Mouse (Mus musculus): ENCODE results near the gene Phactr3. TPM values are rescaled to one million over a fixed set of nuclear protein-coding genes. Genes with fewer than 3 reads are reported as not detected.

The Phactr3 gene
- polyA plus RNA-seq, 1 experiment from 2014 or later = 6.6 TPM

DNA sequence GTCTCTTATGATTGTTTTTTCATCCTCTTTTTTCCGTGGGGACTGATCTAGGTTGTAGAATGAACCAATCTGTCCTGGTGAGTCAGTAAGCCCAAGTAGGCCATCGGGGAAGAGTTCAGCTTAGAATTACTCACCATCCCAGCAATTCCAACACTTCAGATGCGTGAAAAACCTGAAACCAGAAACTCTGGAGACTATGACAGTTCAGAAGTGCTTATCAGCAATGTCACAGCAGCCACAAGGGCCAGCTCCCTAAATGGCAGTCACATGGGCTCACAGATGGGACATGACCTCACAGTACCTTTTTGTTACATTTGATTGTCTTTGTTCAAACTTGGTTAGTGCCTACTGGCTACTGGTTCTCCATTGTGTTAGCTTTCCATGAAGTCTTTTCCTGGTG is 124.2 kb downstream of the Phactr3 start:
- H3K4me2 ChIP-seq (ENCODE audit: low read depth, low read length) = no peak overlapping the region
- no peaks in the 10 kb centered on the region for H3K9me3 ChIP-seq (replicated peaks; ENCODE audit: control insufficient read depth, low read length)
- no peak overlapping the region for H3K27ac ChIP-seq (ENCODE audit: low read length)
- no peak overlapping the region for H3K9ac ChIP-seq (ENCODE audit: low read length)
- no peaks in the 10 kb centered on the region for H3K27me3 ChIP-seq (ENCODE audit: control insufficient read depth, insufficient read depth, low read length)
- 43% methylated on average over 3 of the region's 3 CpGs for WGBS
- no peak overlapping the region for H3K4me3 ChIP-seq (ENCODE audit: low read length)
- ATAC-seq (replicated peaks; ENCODE audit: extremely low read depth, insufficient read depth, low FRiP score) = no peak
- H3K36me3 ChIP-seq (ENCODE audit: control insufficient read depth, insufficient read depth) = no peaks in the 10 kb centered on the region
- no peaks in the 10 kb centered on the region for H3K4me1 ChIP-seq (ENCODE audit: control insufficient read depth, insufficient read depth, low read length)

DNA sequence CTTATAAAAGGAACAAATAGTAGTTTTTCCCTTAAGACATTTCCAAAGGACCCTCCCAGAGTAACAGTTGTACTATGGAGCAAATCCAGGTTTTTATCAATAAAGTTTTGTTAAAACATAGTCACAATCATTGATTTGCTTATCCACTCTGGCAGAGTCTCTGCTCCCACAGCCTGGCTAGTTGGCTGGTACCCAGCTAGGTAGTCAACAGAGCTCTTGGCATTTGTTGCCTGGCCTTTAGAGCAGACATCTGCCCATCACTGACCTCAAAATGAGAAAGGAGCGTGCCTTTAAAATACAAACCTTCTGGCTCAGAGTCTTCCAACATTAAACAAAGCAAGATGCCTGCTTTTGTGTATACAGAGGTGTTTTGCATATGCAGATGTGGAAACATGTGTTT is 126.1 kb downstream of the Phactr3 start:
- no peak overlapping the region for H3K27ac ChIP-seq (ENCODE audit: low read length)
- H3K27me3 ChIP-seq (ENCODE audit: control insufficient read depth, insufficient read depth, low read length) = no peaks in the 10 kb centered on the region
- no peaks in the 10 kb centered on the region for H3K4me1 ChIP-seq (ENCODE audit: control insufficient read depth, insufficient read depth, low read length)
- no peak overlapping the region for H3K9ac ChIP-seq (ENCODE audit: low read length)
- no peak for ATAC-seq (replicated peaks; ENCODE audit: extremely low read depth, insufficient read depth, low FRiP score)
- no peak overlapping the region for H3K4me2 ChIP-seq (ENCODE audit: low read depth, low read length)
- no peaks in the 10 kb centered on the region for H3K9me3 ChIP-seq (replicated peaks; ENCODE audit: control insufficient read depth, low read length)
- WGBS = 80% methylated on average over 1 of the region's 1 CpGs
- no peaks in the 10 kb centered on the region for H3K36me3 ChIP-seq (ENCODE audit: control insufficient read depth, insufficient read depth)
- no peak overlapping the region for H3K4me3 ChIP-seq (ENCODE audit: low read length)

DNA sequence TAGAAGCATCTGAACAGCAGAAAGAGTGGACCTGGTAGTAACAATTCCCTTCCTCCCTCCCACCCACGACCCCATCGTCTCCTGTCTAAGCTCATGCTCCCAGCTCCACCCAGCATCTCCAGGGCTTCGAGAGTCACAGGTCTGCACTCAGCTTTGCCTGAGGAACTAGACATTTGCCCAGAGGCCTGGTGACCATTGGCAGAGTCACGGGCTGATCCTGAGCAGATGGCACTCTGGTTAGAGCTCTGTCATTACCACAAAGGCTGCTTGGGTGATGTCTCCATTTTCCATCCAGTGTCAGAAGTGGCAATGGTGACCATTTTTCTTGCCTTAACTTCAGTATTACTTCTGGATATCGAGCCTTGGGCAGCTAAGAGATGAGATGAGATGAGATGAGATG is 127.1 kb downstream of the Phactr3 start:
- Histone ChIP-seq H3K9ac (ENCODE audit: low read length) (no peak overlapping the region), H3K36me3 (ENCODE audit: control insufficient read depth, insufficient read depth) (no peaks in the 10 kb centered on the region), H3K4me3 (ENCODE audit: low read length) (no peak overlapping the region), H3K27ac (ENCODE audit: low read length) (no peak overlapping the region), H3K4me1 (ENCODE audit: control insufficient read depth, insufficient read depth, low read length) (no peaks in the 10 kb centered on the region), H3K27me3 (ENCODE audit: control insufficient read depth, insufficient read depth, low read length) (no peaks in the 10 kb centered on the region), H3K4me2 (ENCODE audit: low read depth, low read length) (no peak overlapping the region), H3K9me3 (replicated peaks; ENCODE audit: control insufficient read depth, low read length) (no peaks in the 10 kb centered on the region)
- no peak for ATAC-seq (replicated peaks; ENCODE audit: extremely low read depth, insufficient read depth, low FRiP score)
- WGBS = 75% methylated on average over 5 of the region's 5 CpGs

DNA sequence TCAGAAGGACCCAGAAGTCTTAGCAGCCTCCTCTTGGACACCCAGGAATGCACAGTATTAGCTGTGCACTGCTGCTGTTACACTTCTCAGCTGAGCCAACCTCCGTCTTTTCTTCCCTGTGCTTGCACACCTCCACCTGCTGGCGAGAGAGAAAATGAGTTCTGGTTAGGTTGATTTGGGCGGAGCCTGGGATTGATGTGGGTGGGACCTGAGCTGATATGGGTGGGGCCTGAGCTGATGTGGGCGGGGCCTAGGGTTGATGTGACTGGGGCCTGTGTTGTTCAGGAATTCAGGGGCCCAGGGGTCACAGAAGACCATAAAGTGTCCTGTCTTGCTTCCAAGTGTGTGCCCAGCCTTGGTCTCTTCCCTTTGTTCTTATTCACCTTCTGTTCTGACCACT is 128.0 kb downstream of the Phactr3 start:
- Histone ChIP-seq H3K27ac (ENCODE audit: low read length) (no peak overlapping the region), H3K4me3 (ENCODE audit: low read length) (no peak overlapping the region), H3K9me3 (replicated peaks; ENCODE audit: control insufficient read depth, low read length) (no peaks in the 10 kb centered on the region), H3K9ac (ENCODE audit: low read length) (no peak overlapping the region), H3K36me3 (ENCODE audit: control insufficient read depth, insufficient read depth) (no peaks in the 10 kb centered on the region), H3K4me1 (ENCODE audit: control insufficient read depth, insufficient read depth, low read length) (no peaks in the 10 kb centered on the region), H3K4me2 (ENCODE audit: low read depth, low read length) (no peak overlapping the region), H3K27me3 (ENCODE audit: control insufficient read depth, insufficient read depth, low read length) (no peaks in the 10 kb centered on the region)
- WGBS = 54% methylated on average over 4 of the region's 4 CpGs
- ATAC-seq (replicated peaks; ENCODE audit: extremely low read depth, insufficient read depth, low FRiP score) = no peak

DNA sequence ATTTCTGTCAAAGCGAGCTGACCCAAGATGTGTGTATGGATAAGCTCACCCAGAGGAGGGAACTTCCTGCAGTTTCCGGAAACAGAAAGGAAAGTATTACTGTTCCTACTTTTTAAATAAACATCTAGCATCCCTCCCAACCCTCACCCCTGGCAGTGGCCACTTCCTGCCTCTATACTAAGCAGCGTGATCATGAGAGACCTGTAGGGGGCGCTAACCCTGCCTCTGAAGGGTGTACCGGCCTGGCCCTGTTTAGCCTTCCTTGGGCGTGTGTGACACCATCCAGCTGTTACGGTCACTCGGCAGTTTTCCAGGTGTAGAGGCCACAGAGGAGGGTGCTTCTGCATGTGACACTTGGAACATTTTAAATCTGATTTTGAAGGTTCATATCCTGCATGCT is 128.5 kb downstream of the Phactr3 start:
- Histone ChIP-seq H3K27me3 (ENCODE audit: control insufficient read depth, insufficient read depth, low read length) (no peaks in the 10 kb centered on the region), H3K9me3 (replicated peaks; ENCODE audit: control insufficient read depth, low read length) (no peaks in the 10 kb centered on the region), H3K27ac (ENCODE audit: low read length) (no peak overlapping the region), H3K9ac (ENCODE audit: low read length) (no peak overlapping the region), H3K4me1 (ENCODE audit: control insufficient read depth, insufficient read depth, low read length) (no peaks in the 10 kb centered on the region), H3K4me3 (ENCODE audit: low read length) (no peak overlapping the region), H3K36me3 (ENCODE audit: control insufficient read depth, insufficient read depth) (no peaks in the 10 kb centered on the region), H3K4me2 (ENCODE audit: low read depth, low read length) (no peak overlapping the region)
- no peak for ATAC-seq (replicated peaks; ENCODE audit: extremely low read depth, insufficient read depth, low FRiP score)
- WGBS = 52% methylated on average over 8 of the region's 8 CpGs

DNA sequence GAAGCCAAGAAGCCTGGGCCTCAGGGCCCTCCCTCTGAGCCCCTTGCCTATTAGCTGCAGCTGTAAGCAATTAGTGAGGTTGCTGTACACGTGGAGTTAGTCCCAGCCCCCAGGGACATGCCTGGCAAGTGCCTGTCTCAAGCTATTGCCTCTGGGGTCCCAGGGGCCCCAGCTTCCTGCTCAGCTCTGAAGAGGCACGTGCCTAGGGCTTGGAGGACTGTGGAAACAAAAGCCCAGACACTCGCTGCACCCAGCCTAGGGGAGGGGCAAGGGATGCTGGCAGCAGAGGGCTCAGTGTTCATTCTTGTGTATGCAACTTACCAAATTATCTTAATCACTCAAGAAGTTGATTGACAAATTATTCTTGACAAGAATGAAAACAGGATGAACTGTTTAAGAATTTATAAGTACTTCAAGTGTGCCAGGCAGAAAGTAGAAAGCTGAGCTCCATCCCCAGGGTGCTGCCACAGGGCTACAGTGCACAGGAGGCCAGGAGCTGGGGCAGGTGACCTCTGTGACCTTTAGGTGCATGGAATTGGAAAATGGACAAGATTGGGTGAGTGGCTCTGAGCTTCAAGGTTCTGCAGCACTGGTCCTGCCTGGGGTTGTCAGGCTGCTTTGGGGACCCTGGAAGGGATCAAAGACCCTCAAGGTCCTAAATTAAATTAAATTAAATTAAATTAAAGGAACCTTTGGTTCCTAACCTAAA is 138.5 kb downstream of the Phactr3 start:
- ATAC-seq (replicated peaks; ENCODE audit: extremely low read depth, insufficient read depth, low FRiP score) = no peak
- WGBS = 2% methylated on average over 3 of the region's 3 CpGs
- H3K27ac ChIP-seq (ENCODE audit: low read length) = no peak overlapping the region
- no peaks in the 10 kb centered on the region for H3K27me3 ChIP-seq (ENCODE audit: control insufficient read depth, insufficient read depth, low read length)
- no peaks in the 10 kb centered on the region for H3K36me3 ChIP-seq (ENCODE audit: control insufficient read depth, insufficient read depth)
- no peaks in the 10 kb centered on the region for H3K9me3 ChIP-seq (replicated peaks; ENCODE audit: control insufficient read depth, low read length)
- H3K4me3 ChIP-seq (ENCODE audit: low read length) = no peak overlapping the region
- no peaks in the 10 kb centered on the region for H3K4me1 ChIP-seq (ENCODE audit: control insufficient read depth, insufficient read depth, low read length)
- no peak overlapping the region for H3K4me2 ChIP-seq (ENCODE audit: low read depth, low read length)
- no peak overlapping the region for H3K9ac ChIP-seq (ENCODE audit: low read length)

DNA sequence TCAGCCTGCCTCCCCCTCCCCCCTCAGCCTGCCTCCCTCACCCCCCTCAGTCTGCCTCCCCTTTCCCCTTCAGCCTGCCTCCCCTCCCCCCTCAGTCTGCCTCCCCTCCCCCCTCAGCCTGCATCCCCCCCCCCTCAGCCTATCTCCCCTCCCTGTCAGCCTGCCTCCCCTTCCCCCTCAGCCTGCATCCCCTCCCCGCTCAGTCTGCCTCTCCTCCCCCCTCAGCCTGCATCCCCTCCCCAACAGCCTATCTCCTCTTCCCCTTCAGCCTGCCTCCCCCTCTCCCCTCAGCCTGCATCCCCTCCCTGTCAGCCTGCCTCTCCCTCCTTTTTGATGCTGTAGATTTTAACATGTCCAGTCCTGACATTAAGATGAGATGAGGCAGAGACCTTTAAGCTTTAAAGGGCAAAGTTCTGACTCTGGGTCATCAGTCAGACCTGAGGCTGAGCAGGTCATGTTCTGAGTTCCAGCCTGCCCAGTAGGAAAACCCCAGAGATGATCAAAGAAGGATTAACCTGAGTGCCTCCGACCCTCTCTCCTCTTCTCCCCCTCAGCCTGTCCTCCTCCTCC is 139.3 kb downstream of the Phactr3 start:
- Histone ChIP-seq H3K27me3 (ENCODE audit: control insufficient read depth, insufficient read depth, low read length) (no peaks in the 10 kb centered on the region), H3K27ac (ENCODE audit: low read length) (no peak overlapping the region), H3K4me1 (ENCODE audit: control insufficient read depth, insufficient read depth, low read length) (no peaks in the 10 kb centered on the region), H3K9ac (ENCODE audit: low read length) (no peak overlapping the region), H3K9me3 (replicated peaks; ENCODE audit: control insufficient read depth, low read length) (no peaks in the 10 kb centered on the region), H3K4me3 (ENCODE audit: low read length) (no peak overlapping the region), H3K36me3 (ENCODE audit: control insufficient read depth, insufficient read depth) (no peaks in the 10 kb centered on the region), H3K4me2 (ENCODE audit: low read depth, low read length) (no peak overlapping the region)
- WGBS = 12% methylated on average over 2 of the region's 2 CpGs
- no peak for ATAC-seq (replicated peaks; ENCODE audit: extremely low read depth, insufficient read depth, low FRiP score)

DNA sequence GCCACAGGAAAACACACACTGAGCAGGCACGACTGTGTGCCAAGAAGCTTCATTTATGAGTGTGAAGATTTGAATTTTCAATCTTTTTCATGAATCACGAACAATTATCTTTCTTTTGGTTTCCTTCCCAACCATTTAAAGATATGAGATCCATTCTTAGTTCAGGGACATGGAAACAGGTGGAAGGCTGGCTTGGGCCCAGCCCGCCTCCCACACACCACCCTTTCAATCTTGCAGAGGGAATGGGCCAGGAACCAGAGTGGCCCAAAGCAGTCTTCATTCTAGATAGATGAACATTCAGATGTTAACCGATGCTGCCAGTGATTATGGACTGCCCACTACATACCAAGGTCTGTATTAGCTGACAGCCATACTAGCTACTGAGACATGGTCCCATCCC is 144.3 kb downstream of the Phactr3 start:
- Histone ChIP-seq H3K9me3 (replicated peaks; ENCODE audit: control insufficient read depth, low read length) (no peaks in the 10 kb centered on the region), H3K27ac (ENCODE audit: low read length) (no peak overlapping the region), H3K9ac (ENCODE audit: low read length) (no peak overlapping the region), H3K36me3 (ENCODE audit: control insufficient read depth, insufficient read depth) (no peaks in the 10 kb centered on the region), H3K4me3 (ENCODE audit: low read length) (no peak overlapping the region), H3K4me1 (ENCODE audit: control insufficient read depth, insufficient read depth, low read length) (peaks cover 8% of the 10 kb centered on the region), H3K4me2 (ENCODE audit: low read depth, low read length) (no peak overlapping the region), H3K27me3 (ENCODE audit: control insufficient read depth, insufficient read depth, low read length) (no peaks in the 10 kb centered on the region)
- no peak for ATAC-seq (replicated peaks; ENCODE audit: extremely low read depth, insufficient read depth, low FRiP score)
- WGBS = 80% methylated on average over 4 of the region's 4 CpGs

DNA sequence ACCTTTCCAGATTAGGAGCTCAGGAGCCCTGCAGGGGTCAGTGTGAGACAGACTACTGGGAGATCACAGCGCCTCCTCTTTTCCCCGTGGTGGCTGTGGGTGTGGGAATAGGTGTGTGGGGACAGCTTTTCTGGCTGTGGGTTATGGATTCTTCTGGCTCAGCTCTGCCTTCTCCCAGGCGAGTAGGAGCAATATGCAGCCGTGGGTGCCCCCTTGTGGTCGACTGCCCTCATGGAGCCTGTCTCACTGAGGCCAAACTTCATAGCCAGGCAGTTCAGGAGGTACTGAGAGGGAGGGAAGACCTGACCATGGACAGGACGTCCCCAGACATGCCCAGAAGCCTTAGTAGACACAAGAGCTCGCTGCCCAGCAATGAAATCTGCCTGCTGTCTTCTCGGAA is 145.6 kb downstream of the Phactr3 start:
- Histone ChIP-seq H3K9me3 (replicated peaks; ENCODE audit: control insufficient read depth, low read length) (no peaks in the 10 kb centered on the region), H3K4me3 (ENCODE audit: low read length) (no peak overlapping the region), H3K9ac (ENCODE audit: low read length) (no peak overlapping the region), H3K27me3 (ENCODE audit: control insufficient read depth, insufficient read depth, low read length) (no peaks in the 10 kb centered on the region), H3K36me3 (ENCODE audit: control insufficient read depth, insufficient read depth) (no peaks in the 10 kb centered on the region), H3K4me2 (ENCODE audit: low read depth, low read length) (no peak overlapping the region), H3K4me1 (ENCODE audit: control insufficient read depth, insufficient read depth, low read length) (peaks cover 8% of the 10 kb centered on the region), H3K27ac (ENCODE audit: low read length) (no peak overlapping the region)
- WGBS = 6% methylated on average over 8 of the region's 8 CpGs
- peak; percentile 47; the same call in 1 of the 2 replicates for ATAC-seq (replicated peaks; ENCODE audit: extremely low read depth, insufficient read depth, low FRiP score)

Data from heart, embryonic 16.5 days (tissue).